Mouse (Mus musculus) splenic B cell, adult 2 months (primary cell): Measurements from ENCODE around the gene Tm2d1.
"Not testable (repeated sequence)": the region's sequence is repeated elsewhere in the genome, so short reads cannot be mapped to it uniquely, and the experiment has no call there.

Source experiments
- DNase-seq: peaks from one replicate; pipeline ENCODE4 v3.0.0-alpha.2; 2011; ENCODE audit warnings: low read depth, low spot score
- H3K27me3 ChIP-seq: 2 replicates; pipeline ENCODE4 v1.6.1; 2012; ENCODE audit warnings: mild to moderate bottlenecking, low read length, moderate library complexity, mixed read lengths; ENCODE audit not compliant: control insufficient read depth, poor library complexity, insufficient read depth, severe bottlenecking
- H3K36me3 ChIP-seq: 2 replicates; pipeline ENCODE4 v1.6.1; 2012; ENCODE audit warnings: mild to moderate bottlenecking, low read length, moderate library complexity, mixed read lengths; ENCODE audit not compliant: control insufficient read depth, poor library complexity, insufficient read depth, severe bottlenecking

Tm2d1 gene

DNA sequence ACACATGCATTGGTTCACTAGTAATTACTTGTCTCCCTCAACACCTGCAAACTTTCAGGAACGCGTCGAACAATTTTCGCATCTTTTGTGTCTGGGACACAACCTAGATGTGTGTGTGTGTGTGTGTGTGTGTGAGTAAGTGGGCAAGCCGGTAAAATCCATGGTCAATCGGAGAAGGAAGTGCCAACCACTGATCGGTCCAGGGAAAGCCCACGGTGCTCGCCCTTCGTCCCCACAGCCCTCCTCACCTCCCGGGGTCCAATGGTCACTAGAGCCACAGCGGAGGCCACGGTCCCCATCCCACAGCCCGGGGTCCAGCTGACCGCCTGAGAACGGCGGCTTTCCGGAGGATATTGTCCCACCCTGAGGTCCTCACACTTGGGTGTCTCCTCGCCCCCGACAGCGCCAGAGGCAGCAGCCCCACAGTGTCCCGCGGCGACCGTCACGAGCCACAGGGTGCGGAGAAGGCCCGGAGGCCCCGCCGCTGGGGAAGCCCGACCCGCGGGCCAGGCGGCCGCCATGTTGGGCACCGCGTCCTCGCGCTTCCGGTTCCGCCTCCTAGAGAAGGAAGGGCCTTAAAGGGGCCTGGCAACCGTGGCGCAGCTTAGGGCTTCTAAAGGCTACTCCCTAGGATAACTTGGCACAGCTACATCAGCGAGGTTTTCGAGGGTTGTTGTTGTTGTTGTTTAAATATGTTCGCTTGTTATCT lies at the start of gene Tm2d1:
Gene Tm2d1 (minus strand): TSS at position 591 of the 709 bp plus-strand sequence.
- H3K36me3 ChIP-seq, result no peaks in the 10 kb centered on the region
- DNase-seq, result peak; percentile 85
- no peaks in the 10 kb centered on the region; the same call in 1 of the 2 replicates for H3K27me3 ChIP-seq

DNA sequence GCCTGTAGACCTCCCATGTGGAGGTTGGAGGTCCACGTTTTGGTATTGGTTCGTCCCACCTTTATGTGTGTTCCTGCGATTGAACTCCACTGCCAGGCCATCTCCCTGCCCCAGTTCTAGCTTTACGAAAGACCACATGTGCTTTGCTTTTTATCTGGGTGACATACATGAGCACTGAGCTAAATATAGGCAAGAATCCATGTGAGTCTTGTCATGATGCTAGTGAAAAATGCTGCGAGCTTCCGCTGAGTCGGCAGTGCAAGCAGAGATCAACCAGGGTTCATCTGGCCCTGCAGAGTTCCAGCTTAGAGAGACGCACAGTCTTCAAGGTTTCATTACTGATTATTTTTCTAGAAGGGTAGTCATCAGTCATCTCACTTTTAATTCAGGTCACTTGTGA lies 45.3 kb upstream of the Tm2d1 start:
- Histone ChIP-seq H3K36me3 (no peaks in the 10 kb centered on the region), H3K27me3 (no peaks in the 10 kb centered on the region)
- no peak for DNase-seq

DNA sequence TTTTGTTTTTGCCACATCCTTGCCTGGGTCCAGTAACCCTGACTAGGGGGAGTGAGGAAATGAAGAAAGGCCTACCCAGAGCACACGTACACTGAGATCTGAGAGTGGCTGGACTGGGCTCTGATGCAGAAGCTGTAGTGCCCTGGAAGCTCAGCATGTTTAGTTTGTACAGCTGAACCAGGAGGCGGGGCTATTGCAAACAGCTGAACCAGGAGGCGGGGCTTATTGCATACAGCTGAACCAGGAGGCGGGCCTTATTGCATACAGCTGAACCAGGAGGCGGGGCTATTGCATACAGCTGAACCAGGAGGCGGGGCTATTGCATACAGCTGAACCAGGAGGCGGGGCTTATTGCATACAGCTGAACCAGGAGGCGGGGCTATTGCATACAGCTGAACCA lies 32.0 kb upstream of the Tm2d1 start:
- H3K27me3 ChIP-seq, DNase-seq: not testable (repeated sequence)

DNA sequence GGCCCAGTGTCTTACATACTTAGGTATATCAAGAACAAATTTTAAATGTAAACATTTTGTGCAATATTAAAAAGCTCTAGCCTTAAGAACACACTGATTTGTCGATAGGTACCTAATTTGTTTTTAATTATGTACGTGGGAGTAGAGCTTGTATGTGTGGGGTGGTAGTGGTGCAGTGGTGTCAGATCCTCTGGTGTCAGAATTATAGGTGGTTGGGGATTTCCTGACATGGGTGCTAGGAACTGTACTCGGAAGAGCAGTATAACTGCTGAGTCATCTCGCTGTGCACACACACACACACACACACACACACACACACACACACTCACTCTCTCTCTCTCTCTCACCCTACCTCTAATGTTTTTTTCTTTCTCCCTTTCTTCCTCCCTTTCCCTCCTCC lies 25.3 kb upstream of the Tm2d1 start:
- 0 out of 2 replicates have a peak, but pooled peaks cover 4% of the 10 kb centered on the region for H3K36me3 ChIP-seq
- H3K27me3 ChIP-seq, result no peaks in the 10 kb centered on the region
- no peak for DNase-seq

More for the DNA sequence above, 32.0 kb upstream of the Tm2d1 start:
- H3K36me3 ChIP-seq, result not testable (repeated sequence)

DNA sequence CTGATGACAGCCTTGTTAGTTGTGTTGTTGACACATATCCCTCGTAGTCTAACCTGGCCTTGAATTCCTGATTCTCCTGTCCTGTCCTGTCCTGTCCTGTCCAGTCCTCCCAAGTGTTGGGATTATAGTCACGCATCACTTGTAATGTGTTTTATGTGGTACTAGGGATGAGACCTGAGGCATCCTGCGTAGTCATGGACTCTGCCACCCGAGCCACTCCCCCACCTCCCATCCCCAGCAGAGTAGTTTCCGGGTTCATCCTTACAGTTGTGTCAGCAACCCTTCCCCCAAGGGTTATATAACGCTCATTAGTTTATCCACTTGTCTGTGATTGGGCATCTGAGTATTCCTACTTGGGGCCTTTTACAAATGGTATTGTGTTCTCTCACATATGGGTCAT lies 21.3 kb upstream of the Tm2d1 start:
- Histone ChIP-seq H3K27me3 (no peaks in the 10 kb centered on the region), H3K36me3 (no peaks in the 10 kb centered on the region)
- DNase-seq, result no peak

DNA sequence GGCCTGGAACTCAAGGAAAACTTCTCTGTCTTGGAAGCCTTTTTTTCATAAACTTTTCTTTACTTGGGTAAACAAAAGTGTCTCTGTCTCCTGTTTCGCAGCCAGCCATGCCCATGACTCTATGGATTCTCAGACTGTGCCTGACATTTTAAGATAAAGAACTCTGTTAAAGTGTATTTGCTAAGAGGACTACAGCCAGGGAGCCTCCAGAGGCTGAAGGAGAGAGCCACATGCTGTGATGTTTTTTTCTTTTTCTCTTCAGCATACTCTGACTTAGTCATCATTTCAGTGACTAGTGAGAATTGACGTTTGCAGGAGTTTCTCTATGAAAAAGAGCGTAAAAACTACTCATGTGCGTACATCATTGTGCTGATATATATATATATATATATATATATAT lies 20.4 kb upstream of the Tm2d1 start:
- Histone ChIP-seq H3K36me3 (no peaks in the 10 kb centered on the region), H3K27me3 (no peaks in the 10 kb centered on the region)
- DNase-seq, result no peak

DNA sequence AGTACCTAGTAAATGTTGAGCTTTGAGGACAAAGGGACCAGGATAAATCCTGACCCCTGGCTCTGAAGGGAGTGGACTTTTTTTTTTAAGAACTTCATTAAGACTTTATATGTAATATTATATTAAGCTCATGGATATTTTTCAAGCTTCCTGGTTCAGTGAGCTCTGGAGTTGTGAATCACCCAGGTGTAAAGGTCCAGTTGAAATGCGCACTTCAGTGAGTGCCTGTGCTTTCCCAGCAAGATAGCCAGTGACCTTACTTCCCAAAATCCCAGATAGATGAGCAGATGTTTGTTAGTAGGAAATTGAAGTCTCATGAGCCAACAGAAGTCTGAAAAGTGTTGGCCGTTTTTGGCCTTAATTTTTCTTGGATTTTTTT lies 18.5 kb upstream of the Tm2d1 start:
- Histone ChIP-seq H3K27me3 (no peaks in the 10 kb centered on the region), H3K36me3 (no peaks in the 10 kb centered on the region)
- no peak for DNase-seq

- no peak for DNase-seq
- Histone ChIP-seq H3K27me3 (no peaks in the 10 kb centered on the region), H3K36me3 (no peaks in the 10 kb centered on the region)
Measured at GRCm38 (mm10) chr4:98400926-98401583, 17.9 kb upstream of the Tm2d1 start.

GRCm38 (mm10) chr4:98395690-98396437 lies 12.8 kb upstream of the Tm2d1 start, which contains the start of gene Patj:
Patj (plus strand) TSS chr4:98395785.
- DNase-seq, result peak; percentile 61
- H3K36me3 ChIP-seq, result no peaks in the 10 kb centered on the region
- no peaks in the 10 kb centered on the region for H3K27me3 ChIP-seq

GRCm38 (mm10) chr4:98395346-98395689 lies 12.2 kb upstream of the Tm2d1 start:
- DNase-seq, result no peak
- Histone ChIP-seq H3K36me3 (no peaks in the 10 kb centered on the region), H3K27me3 (no peaks in the 10 kb centered on the region)

GRCm38 (mm10) chr4:98385036-98385435 lies 1.9 kb upstream of the Tm2d1 start:
- H3K27me3 ChIP-seq, result no peaks in the 10 kb centered on the region; the same call in 1 of the 2 replicates
- DNase-seq, result no peak
- no peaks in the 10 kb centered on the region for H3K36me3 ChIP-seq

DNA sequence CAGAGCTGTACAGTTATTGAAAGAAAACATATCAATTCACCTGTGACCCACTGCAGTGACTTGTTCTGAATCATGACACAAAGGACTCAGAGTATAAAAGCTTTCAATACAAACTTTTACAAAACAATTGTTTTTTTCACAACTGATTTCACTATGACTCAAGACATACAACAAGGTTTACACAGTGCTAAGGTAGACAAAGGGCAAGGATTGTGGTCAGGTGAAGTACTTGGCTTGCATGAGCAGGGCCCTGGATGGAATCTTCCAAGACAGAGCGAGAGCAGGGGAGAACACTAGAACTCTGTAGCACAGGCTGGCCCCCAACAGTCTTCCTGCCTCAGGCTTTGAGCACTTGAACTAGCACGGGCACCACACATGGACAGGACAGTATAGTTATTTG lies 6.2 kb downstream of the Tm2d1 start:
- Histone ChIP-seq H3K27me3 (no peaks in the 10 kb centered on the region), H3K36me3 (no peaks in the 10 kb centered on the region)
- no peak for DNase-seq

GRCm38 (mm10) chr4:98375401-98375800 lies 7.7 kb downstream of the Tm2d1 start:
- DNase-seq, result peak; percentile 43
- peaks cover 6% of the 10 kb centered on the region; the same call in 1 of the 2 replicates for H3K36me3 ChIP-seq
- H3K27me3 ChIP-seq, result no peaks in the 10 kb centered on the region

DNA sequence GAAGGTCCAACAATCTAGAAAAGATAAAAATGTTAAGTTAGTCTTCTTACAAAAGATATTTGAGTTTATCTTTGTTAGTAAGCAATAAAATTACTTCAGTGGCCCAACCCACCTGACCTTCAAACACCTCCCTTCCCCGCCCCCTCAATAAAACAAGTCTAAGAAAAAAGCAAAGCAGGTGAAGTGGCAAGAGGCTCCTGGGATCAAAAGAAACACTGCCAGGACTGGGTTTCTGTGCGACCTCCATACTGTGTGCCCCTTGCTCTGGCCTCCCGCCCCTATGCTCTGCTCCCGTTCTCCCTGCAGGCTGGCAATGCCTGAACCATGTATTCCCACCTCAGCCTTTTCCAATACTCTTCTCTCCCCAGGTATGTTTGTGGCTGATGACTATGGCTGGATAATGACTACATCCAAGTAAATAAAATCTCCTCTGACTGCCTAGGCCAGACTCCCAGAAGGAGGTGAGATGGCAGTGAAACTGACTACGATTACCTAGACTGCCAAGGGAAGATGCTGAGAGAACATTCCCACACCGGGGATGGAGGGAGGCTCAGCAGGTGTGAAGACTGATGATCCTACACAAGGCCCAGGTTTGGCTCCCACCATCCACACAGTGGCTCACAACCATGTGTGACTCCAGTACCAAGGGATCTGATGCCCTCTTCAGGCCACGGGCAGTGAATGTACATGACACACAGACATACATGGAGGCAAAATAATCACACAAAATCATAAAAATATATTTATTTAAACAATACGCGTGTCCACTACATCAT lies 24.9 kb downstream of the Tm2d1 start:
- Histone ChIP-seq H3K36me3 (peaks cover 7% of the 10 kb centered on the region), H3K27me3 (no peaks in the 10 kb centered on the region)
- DNase-seq, result no peak
